Mouse (Mus musculus) forebrain, embryonic 16.5 days (tissue): ENCODE measurements around the gene Lrrc36. TPM values are rescaled to one million over a fixed set of nuclear protein-coding genes. Genes with fewer than 3 reads are reported as not detected.

Source experiments
- ATAC-seq: fragments of 200-750 bp; cut with Nextera tagmentation; 2 replicates; pipeline ENCODE4 v1.8.0; 2017; ENCODE audit warnings: mild to moderate bottlenecking, moderate library complexity
- H3K27ac ChIP-seq: fragments of 300-500 bp; sonication (generic); 2 replicates; pipeline ENCODE4 v1.5.1; 2014; ENCODE audit warnings: low read length, control low read depth
- H3K27me3 ChIP-seq: fragments of 300-500 bp; sonication (generic); replicated peaks from 2 replicates; pipeline ENCODE4 v1.6.1; 2014; ENCODE audit warnings: low read length; ENCODE audit not compliant: control insufficient read depth, insufficient read depth
- H3K36me3 ChIP-seq: fragments of 300-500 bp; sonication (generic); 2 replicates; pipeline ENCODE4 v1.6.1; 2014; ENCODE audit not compliant: control insufficient read depth, insufficient read depth
- H3K4me1 ChIP-seq: fragments of 300-500 bp; sonication (generic); replicated peaks from 2 replicates; pipeline ENCODE4 v1.6.1; 2014; ENCODE audit warnings: low read length; ENCODE audit not compliant: control insufficient read depth, insufficient read depth
- H3K4me2 ChIP-seq: fragments of 300-500 bp; sonication (generic); 2 replicates; pipeline ENCODE4 v1.6.1; 2014; ENCODE audit warnings: mild to moderate bottlenecking, low read length, control low read depth
- H3K4me3 ChIP-seq: fragments of 300-500 bp; sonication (generic); replicated peaks from 2 replicates; pipeline ENCODE4 v1.5.1; 2014; ENCODE audit warnings: mild to moderate bottlenecking, low read length, control low read depth
- H3K9ac ChIP-seq: fragments of 300-500 bp; sonication (generic); replicated peaks from 2 replicates; pipeline ENCODE4 v1.6.1; 2014; ENCODE audit warnings: low read depth, low read length, control low read depth
- H3K9me3 ChIP-seq: fragments of 300-500 bp; sonication (generic); 2 replicates; pipeline ENCODE4 v1.6.1; 2016; ENCODE audit warnings: low read length; ENCODE audit not compliant: control insufficient read depth
- WGBS: fragments of 180-500 bp; shearing (Covaris S2); extraction: QIAGEN DNeasy Blood & Tissue Kit; methylation state at CpG from one replicate; pipeline ENCODE4 v1.1.7; 2014; 5-methylcytosine and 5-hydroxymethylcytosine counted together
- polyA plus RNA-seq: library from polyadenylated mRNA; unstranded; fragments of >200 nt; fragmentation: Nextera tagmentation; extraction: Ambion mirVana; gene quantifications from 2 replicates; pipeline ENCODE4 v1.2.1, GENCODE M21; 2015

Lrrc36 gene
- polyA plus RNA-seq, 1 experiment from 2014 or later: 0.37 TPM

GRCm38 (mm10) chr8:105499787-105500186 lies 86.4 kb downstream of the Lrrc36 start:
- 82% methylated on average over 12 of the region's 12 CpGs for WGBS
- ATAC-seq: no peak

GRCm38 (mm10) chr8:105504617-105505016 lies 91.2 kb downstream of the Lrrc36 start:
- Histone ChIP-seq H3K9me3 (no peaks in the 10 kb centered on the region), H3K4me2 (no peak overlapping the region), H3K36me3 (no peaks in the 10 kb centered on the region), H3K27ac (no peak overlapping the region), H3K4me1 (no peaks in the 10 kb centered on the region), H3K4me3 (no peak overlapping the region), H3K27me3 (no peaks in the 10 kb centered on the region), H3K9ac (no peak overlapping the region)
- no peak for ATAC-seq
- 90% methylated on average over 3 of the region's 3 CpGs for WGBS

More at GRCm38 (mm10) chr8:105499787-105500186, 86.4 kb downstream of the Lrrc36 start:
- Histone ChIP-seq H3K27me3 (no peaks in the 10 kb centered on the region), H3K4me3 (no peak overlapping the region), H3K4me1 (peaks cover 15% of the 10 kb centered on the region), H3K9me3 (no peaks in the 10 kb centered on the region), H3K36me3 (no peaks in the 10 kb centered on the region), H3K27ac (no peak overlapping the region), H3K4me2 (no peak overlapping the region), H3K9ac (no peak overlapping the region)

DNA sequence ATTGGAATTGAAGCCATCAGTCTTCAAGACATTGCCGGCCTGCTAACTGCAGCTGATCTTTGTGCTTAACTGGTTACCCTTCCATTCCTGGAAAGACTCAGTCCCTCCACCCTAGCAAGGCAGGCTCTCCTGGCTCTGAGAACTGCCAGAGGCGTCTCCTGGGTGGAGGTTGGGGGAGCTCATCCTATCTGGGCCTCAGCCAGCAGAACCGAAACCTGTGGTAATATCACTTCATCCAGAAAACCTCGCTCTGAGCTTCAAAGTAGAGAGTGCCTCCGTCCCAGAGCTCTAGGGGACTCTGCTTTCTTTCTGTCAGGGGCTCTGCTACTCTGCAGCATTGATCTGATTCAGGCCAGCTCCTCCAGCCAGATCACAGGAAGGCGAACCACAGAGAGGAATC lies 93.6 kb downstream of the Lrrc36 start:
- H3K27ac ChIP-seq: no peak overlapping the region
- WGBS: 76% methylated on average over 6 of the region's 6 CpGs
- H3K27me3 ChIP-seq: no peaks in the 10 kb centered on the region
- ATAC-seq: no peak
- no peak overlapping the region for H3K9ac ChIP-seq
- no peaks in the 10 kb centered on the region for H3K9me3 ChIP-seq
- no peaks in the 10 kb centered on the region for H3K36me3 ChIP-seq
- no peak overlapping the region for H3K4me3 ChIP-seq
- H3K4me1 ChIP-seq: no peaks in the 10 kb centered on the region
- H3K4me2 ChIP-seq: no peak overlapping the region

- no peaks in the 10 kb centered on the region for H3K36me3 ChIP-seq
- H3K4me2 ChIP-seq: no peak overlapping the region
- 50% methylated on average over 1 of the region's 2 CpGs for WGBS
- no peaks in the 10 kb centered on the region for H3K4me1 ChIP-seq
- H3K4me3 ChIP-seq: no peak overlapping the region
- ATAC-seq: no peak
- H3K27ac ChIP-seq: no peak overlapping the region
- no peaks in the 10 kb centered on the region for H3K27me3 ChIP-seq
- no peaks in the 10 kb centered on the region for H3K9me3 ChIP-seq
- H3K9ac ChIP-seq: no peak overlapping the region
Observed at GRCm38 (mm10) chr8:105508758-105509157, 95.4 kb downstream of the Lrrc36 start.

- Histone ChIP-seq H3K27me3 (no peaks in the 10 kb centered on the region), H3K4me1 (no peaks in the 10 kb centered on the region), H3K4me2 (no peak overlapping the region), H3K27ac (no peak overlapping the region), H3K4me3 (no peak overlapping the region), H3K9ac (no peak overlapping the region), H3K36me3 (no peaks in the 10 kb centered on the region), H3K9me3 (no peaks in the 10 kb centered on the region)
- ATAC-seq: no peak
- WGBS: 60% methylated on average over 12 of the region's 12 CpGs
Observed at GRCm38 (mm10) chr8:105509997-105510735, 96.8 kb downstream of the Lrrc36 start.

Other genes with a start within 250 kb of the Lrrc36 start
- gene Cbfb, start 242.9 kb upstream of the Lrrc36 start, polyA plus RNA-seq: 34.2 and 40.1 TPM in 2 replicates
- gene D230025D16Rik, start 188.4 kb upstream of the Lrrc36 start, polyA plus RNA-seq: 34.3 and 35.7 TPM in 2 replicates
- gene B3gnt9, start 158.4 kb upstream of the Lrrc36 start, polyA plus RNA-seq: 3.8 and 4.3 TPM in 2 replicates
- 23.4 and 27.3 TPM in 2 replicates for gene Tradd, start 149.0 kb upstream of the Lrrc36 start, polyA plus RNA-seq
- 0.83 and 0.96 TPM in 2 replicates for gene Fbxl8, start 148.9 kb upstream of the Lrrc36 start, polyA plus RNA-seq
- 0.25 TPM in 1 of 2 replicates, not detected in the other for gene Hsf4, start 143.8 kb upstream of the Lrrc36 start, polyA plus RNA-seq
- gene Nol3, start 137.4 kb upstream of the Lrrc36 start, polyA plus RNA-seq: 1.5 and 2.8 TPM in 2 replicates
- 110 and 125 TPM in 2 replicates for gene 4931428F04Rik, start 123.7 kb upstream of the Lrrc36 start, polyA plus RNA-seq
- gene Exoc3l, start 117.5 kb upstream of the Lrrc36 start, polyA plus RNA-seq: 12.5 and 12.9 TPM in 2 replicates
- gene E2f4, start 115.9 kb upstream of the Lrrc36 start, polyA plus RNA-seq: 44.9 and 46.8 TPM in 2 replicates
- gene Elmo3, start 108.0 kb upstream of the Lrrc36 start, polyA plus RNA-seq: 0.76 and 1.3 TPM in 2 replicates
- gene Lrrc29, start 87.3 kb upstream of the Lrrc36 start, polyA plus RNA-seq: 0.36 and 0.99 TPM in 2 replicates
- gene Tmem208, start 87.2 kb upstream of the Lrrc36 start, polyA plus RNA-seq: 111 and 126 TPM in 2 replicates
- gene Fhod1, start 65.6 kb upstream of the Lrrc36 start, polyA plus RNA-seq: 0.43 and 1.2 TPM in 2 replicates
- 6.3 and 10.3 TPM in 2 replicates for gene Slc9a5, start 64.7 kb upstream of the Lrrc36 start, polyA plus RNA-seq
- gene Plekhg4, start 40.3 kb upstream of the Lrrc36 start, polyA plus RNA-seq: 1.3 and 1.9 TPM in 2 replicates
- not detected in 2 replicates for gene Kctd19, start 69 bp upstream of the Lrrc36 start, polyA plus RNA-seq
- gene Tppp3, start 58.0 kb downstream of the Lrrc36 start, polyA plus RNA-seq: 28.9 and 56.5 TPM in 2 replicates
- gene Zdhhc1, start 83.3 kb downstream of the Lrrc36 start, polyA plus RNA-seq: 26.3 and 33.3 TPM in 2 replicates
- gene Hsd11b2, start 105.2 kb downstream of the Lrrc36 start, polyA plus RNA-seq: 0.35 and 0.48 TPM in 2 replicates
- 193 and 203 TPM in 2 replicates for gene Atp6v0d1, start 152.5 kb downstream of the Lrrc36 start, polyA plus RNA-seq
- 31.6 and 33.4 TPM in 2 replicates for gene Ripor1, start 191.7 kb downstream of the Lrrc36 start, polyA plus RNA-seq
- gene Ctcf, start 223.0 kb downstream of the Lrrc36 start, polyA plus RNA-seq: 137 and 143 TPM in 2 replicates
- 0.67 and 0.91 TPM in 2 replicates for gene Agrp, start 223.8 kb downstream of the Lrrc36 start, polyA plus RNA-seq